Mouse (Mus musculus) embryo, embryonic 10 days (tissue): Measurements from ENCODE around the gene Vhl.

ENCODE experiments used
- DNase-seq: peaks from one replicate; pipeline ENCODE4 v3.0.0-alpha.2; 2015; ENCODE audit warnings: low spot score

Vhl gene

DNA sequence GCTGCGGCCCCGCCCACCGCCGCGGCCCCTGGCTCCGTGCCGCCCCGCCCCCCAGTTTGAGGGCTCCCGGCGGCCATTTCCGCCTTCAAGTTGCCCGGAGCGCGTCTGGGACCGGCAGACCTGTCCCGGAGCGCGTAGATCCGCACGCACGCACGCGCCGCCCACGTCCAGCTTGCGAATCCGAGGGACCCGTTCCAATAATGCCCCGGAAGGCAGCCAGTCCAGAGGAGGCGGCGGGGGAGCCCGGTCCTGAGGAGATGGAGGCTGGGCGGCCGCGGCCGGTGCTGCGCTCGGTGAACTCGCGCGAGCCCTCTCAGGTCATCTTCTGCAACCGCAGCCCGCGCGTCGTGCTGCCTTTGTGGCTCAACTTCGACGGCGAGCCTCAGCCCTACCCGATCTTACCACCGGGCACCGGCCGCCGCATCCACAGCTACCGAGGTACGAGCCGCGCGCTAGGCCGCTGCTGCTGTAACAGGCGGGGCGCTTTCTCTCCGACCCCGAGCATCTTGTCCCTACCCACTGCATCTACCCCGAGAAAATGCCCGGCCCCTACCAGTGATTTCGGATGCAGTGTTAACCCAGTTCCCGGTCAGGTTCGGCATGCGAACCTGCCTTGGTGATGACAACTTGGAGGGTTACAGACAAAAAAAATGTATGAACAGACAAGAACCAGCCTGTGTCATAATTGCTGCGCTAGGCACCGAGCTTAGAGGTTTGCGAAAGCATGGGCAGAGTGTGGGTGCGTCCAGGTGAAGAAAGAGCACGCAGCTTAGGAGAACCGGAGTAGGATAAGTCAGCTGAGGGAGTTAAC, at the start of gene Vhl:
Gene Vhl, plus strand, starts transcription at position 19 of the 811 bp plus-strand sequence.
- DNase-seq, result peak; percentile 84

GRCm38 (mm10) chr6:113576044-113576443, 47.7 kb upstream of the Vhl start:
- no peak for DNase-seq

- DNase-seq, result no peak
Measured at GRCm38 (mm10) chr6:113579306-113579705, 44.5 kb upstream of the Vhl start.

DNA sequence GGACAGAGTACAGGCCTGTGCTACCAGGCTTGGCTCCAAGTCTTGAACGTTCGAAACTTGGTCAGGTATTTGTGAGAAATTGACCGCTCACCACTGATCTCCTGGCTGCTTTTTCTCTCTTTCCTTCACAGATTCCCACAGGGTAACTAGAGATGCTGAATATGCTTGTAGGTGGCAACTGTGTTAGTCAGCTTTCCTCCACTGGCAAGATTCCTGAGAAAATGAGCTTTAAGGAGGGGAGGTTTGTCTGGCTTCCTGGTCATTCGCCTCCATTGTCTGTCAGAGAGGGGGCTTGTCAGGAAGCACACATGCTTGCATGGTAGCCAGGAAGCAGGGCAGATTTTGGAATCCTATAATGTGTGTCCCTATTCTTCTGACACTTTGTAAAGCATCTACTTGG, 40.7 kb upstream of the Vhl start:
- no peak for DNase-seq

GRCm38 (mm10) chr6:113585065-113585464, 38.7 kb upstream of the Vhl start:
- DNase-seq, result no peak

DNA sequence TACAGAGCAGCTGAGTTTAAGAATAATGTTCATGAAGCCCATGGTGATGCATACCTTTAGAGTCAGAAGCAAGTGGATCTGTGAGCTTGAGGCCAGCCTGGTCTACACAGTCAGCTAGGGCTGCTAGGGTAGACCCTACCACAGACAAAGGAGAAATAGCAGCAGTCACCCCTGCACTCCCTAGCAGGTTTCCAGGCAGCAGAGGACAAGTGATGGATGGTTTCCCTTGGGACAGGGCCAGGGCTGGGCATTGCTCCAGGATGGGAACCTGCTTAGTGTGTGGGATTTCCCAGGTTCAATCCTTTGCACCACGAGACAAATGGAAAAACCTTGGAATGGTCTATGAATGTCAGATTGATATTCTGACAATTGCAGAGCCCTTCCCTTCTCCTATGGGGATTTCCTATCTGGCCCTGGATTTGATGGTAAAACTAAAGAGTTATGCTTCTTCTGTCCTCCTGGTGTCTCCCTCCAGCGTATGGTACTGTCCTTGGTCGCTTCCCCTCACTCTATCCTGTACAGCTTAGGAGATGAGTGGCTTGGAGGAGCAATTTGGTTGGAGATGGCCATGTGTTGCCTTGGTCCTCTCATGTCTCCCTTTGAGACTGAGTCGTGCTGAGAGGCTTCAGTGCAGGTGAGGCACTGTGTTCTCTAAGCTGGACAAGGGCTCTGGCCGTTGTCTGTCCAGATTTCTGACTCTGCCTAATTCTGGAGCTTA, 37.1 kb upstream of the Vhl start:
- DNase-seq, result no peak

DNA sequence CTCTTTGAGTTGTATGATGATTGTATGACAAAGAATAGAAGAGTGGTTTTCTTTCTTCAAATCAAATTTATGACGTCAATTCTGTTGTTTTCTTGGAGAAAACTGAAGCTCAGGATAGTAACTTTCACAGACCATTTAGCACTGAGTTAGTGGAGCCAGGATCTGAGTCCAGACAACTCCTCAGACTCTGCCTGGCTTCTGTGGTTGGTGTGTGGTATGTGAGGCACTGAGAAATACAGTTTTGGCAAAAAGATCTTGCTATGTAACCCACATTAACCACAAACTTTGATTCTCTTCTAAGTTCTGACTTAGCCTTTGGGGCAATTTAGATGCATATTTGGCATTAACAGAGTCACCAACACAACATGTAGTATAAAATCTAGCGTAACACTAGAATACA, 31.1 kb upstream of the Vhl start:
- no peak for DNase-seq

GRCm38 (mm10) chr6:113597945-113598344, 25.8 kb upstream of the Vhl start:
- no peak for DNase-seq

DNA sequence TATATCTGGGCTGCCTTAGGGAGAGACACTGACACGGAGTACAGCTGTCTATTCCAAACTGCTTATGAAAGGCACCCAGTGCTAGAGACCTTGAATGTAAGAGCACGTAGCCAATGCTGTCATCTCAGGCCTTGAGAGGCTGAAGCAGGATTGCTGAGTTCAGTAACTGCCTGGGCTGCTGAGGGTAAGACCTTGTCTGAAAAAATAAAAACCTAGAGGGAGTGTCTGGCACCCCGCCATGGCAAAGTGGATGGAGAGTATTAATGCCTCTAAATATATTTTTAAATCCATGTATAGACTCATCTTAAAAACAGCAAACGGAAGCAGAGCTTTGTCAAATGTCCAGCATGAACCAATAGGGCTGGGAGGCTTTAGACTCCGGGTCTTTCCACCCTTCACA, 23.9 kb upstream of the Vhl start:
- no peak for DNase-seq

DNA sequence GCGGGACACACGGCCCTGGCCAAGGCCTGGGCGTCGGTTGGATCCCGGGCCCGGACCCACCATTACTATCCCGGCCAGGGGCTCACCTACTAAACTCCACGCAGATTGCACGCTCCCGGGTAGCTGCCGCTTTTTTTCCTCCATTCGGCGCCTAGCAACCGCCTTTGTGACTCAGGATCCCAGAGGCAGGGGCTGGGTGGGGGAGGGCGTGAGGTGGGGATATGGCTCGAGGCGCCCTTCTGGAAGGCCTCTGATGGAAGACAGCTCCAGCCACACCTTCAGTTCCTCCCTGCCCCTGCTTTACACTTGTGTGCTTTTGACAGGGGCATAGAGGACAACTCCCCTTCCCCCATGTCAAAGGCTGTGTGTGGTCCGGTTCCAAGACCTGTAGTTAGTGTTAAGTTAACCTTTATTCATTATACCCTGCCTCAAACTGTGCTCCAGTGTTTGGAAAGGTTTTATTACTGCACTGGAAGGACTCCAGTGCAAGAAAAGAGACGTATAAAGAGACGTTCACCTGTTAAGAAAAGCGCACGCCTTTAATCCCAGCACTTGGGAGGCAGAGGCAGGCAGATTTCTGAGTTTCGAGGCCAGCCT, 23.1 kb upstream of the Vhl start, which contains the start of gene Fancd2os:
Gene Fancd2os, minus strand, starts transcription at position 173 of the 597 bp plus-strand sequence.
- DNase-seq, result peak; percentile 11

DNA sequence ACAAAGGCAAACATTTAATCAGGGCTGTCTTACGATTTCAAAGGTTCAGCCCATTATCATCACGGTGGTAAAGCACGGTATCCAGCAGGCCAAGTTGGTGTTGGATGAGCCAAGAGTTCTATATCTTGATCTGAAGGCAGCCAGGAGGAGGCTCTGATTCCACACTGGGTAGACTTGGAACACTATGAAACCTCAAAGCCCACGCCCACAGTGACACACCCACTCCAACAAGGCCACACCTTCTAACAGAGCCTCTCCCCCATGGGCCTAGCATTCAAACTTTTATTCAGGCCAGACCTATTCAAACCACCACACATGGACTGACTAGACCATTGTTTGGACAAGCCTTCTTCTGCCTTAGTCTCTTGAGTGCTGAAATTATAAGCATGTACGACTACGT, 20.9 kb upstream of the Vhl start:
- no peak for DNase-seq

DNA sequence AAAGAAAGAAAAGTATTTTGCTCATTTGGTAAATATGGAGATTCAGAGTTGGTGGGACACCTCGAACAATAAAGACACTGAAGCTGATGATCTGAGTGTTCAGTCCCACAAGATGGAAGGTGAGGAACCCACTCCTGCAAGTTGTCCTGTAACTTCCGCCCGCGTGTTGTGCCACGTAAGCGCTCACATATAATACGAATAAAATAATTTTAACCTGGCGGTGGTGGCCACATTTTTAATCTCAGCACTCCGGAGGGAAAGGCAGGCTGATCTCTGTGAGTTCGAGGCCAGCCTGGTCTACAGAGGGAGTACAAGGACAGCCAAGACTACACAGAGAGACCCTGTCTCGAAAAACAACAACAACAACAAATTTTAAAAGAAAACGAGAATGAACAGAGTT, 19.8 kb upstream of the Vhl start:
- DNase-seq, result peak; percentile 12

GRCm38 (mm10) chr6:113604432-113605223, 19.1 kb upstream of the Vhl start, which contains the start of gene Brk1:
TSS of gene Brk1 (plus strand) at chr6:113604772.
- DNase-seq, result peak; percentile 91

GRCm38 (mm10) chr6:113605224-113605545, 18.6 kb upstream of the Vhl start:
- no peak for DNase-seq

- no peak for DNase-seq
Measured at GRCm38 (mm10) chr6:113608871-113609270, 14.9 kb upstream of the Vhl start.

DNA sequence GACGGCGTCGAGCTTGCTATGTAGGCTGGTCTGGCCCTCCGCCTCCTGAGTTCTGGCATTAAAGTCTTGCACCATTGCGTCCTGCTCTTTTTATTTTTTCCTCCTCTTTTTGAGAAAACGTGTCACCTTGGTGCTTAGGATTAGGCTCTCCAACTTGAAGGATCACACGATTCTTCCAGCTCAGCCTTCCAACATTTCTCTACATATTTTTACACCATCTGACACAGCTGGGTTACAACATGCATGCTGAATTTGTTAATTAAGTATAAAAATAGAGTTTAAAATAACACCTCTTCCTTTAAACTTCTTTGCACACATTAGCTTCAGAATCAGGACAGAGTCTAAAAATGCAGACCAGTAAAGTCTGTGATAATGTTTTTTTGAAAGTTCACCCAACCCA, 14.5 kb upstream of the Vhl start:
- no peak for DNase-seq

DNA sequence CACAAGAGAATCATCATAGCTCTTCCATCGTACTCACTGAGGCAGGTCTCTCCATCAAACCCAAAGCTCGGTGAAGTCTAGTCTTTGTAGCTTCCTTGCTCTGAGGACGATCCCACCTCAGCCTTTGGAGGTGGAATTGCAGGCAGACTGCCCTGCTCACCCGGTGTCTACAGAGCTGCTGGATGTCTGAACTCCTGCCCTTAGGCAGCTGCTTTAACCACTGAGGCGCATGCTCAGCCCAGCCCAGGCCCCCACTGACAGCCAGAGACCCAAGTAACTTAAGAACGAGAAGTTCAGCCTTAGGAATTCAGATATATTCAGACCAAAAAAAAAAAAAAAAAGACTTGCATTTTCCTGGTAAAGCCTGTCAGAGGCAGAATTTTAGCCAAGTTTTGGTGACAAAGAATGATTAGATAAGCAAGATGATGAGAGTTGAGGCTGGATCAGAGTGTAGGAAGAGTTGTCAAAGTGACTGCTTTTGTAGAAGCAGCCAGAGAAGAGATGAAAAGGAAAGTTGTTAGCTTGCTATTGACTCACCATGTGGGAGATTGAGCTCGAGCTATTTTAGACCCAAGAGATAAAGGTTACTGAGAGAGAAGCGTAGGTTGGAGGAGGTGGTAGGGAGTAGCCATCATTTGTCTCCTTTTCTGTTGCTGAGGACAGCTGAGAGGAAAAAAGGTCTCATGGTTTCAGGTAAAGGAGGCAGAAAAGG, 11.3 kb upstream of the Vhl start:
- no peak for DNase-seq

DNA sequence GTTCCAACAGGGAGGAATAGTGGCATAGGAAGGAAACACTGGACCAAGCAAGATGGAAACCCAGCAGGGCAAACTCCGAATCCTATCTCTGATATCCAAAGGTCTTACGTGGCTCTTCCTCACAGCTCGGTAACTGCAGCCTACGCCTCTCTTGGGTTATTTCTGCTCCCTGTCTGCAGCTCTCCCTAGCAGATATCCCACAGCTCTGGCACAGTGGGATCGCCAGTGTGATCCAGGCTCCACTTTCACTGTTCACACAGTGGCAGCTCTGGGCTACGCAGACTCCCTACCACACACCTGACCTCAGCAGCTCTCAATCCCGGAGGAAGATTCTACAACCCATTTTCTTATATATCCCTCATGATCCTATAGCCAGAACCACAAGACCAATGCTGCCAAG, 9.6 kb upstream of the Vhl start:
- no peak for DNase-seq

- DNase-seq, result no peak
Measured at GRCm38 (mm10) chr6:113614997-113615396, 8.8 kb upstream of the Vhl start.

GRCm38 (mm10) chr6:113615489-113615888, 8.3 kb upstream of the Vhl start:
- DNase-seq, result no peak

GRCm38 (mm10) chr6:113623386-113623785, 373 bp upstream of the Vhl start:
- DNase-seq, result no peak
